Mouse (Mus musculus): ENCODE results near the gene Tnfsf14.

- TF ChIP-seq CTCF (IDR thresholded peaks at IDR 0.05; ENCODE audit: insufficient read depth, low read length) (no peak), POLR2A (IDR thresholded peaks at IDR 0.05; ENCODE audit: borderline replicate concordance, extremely low read depth, low read depth, low read length) (no peak)
Observed at GRCm38 (mm10) chr17:57194041-57194507, at the start of gene Tnfsf14.

Data from lung, adult 2 months (tissue).